Mouse (Mus musculus): ENCODE measurements at regions not wholly inside any gene's neighbourhood (a gene's known extent, or its start where the extent isn't known, plus 50 kb on each side); places are given as distances from the start of the nearest gene placed in this dataset.

- no peak for TF ChIP-seq CTCF (IDR thresholded peaks at IDR 0.05; ENCODE audit: extremely low read depth, insufficient read depth, low read length)
- no peak for TF ChIP-seq POLR2A (IDR thresholded peaks at IDR 0.05; ENCODE audit: extremely low read depth, insufficient read depth, low read length)
Measured at GRCm38 (mm10) chr9:112476644-112477043, 240.9 kb upstream of the Arpp21 start.
